Mouse (Mus musculus): ENCODE measurements around the gene Ugt1a5.

- TF ChIP-seq CTCF (IDR thresholded peaks at IDR 0.05; ENCODE audit: extremely low read depth, insufficient read depth, insufficient read length, insufficient replicate concordance) (no peak), POLR2A (IDR thresholded peaks at IDR 0.05; ENCODE audit: low read depth, low read length) (no peak)
Measured at GRCm38 (mm10) chr1:88262961-88263360, 97.1 kb downstream of the Ugt1a5 start.
